Mouse (Mus musculus) kidney, adult 2 months (tissue): Measurements from ENCODE around the gene Itgb5.

Source experiments
- CTCF ChIP-seq: fragments of 200-500 bp; conservative IDR thresholded peaks from 2 replicates; pipeline ENCODE4 v1.5.1; 2011; ENCODE audit warnings: low read depth, mild to moderate bottlenecking, control low read depth, low read length, moderate library complexity, mixed read lengths; ENCODE audit not compliant: insufficient read depth, insufficient read length
- POLR2A ChIP-seq: fragments of 200-500 bp; IDR thresholded peaks from one replicate; pipeline ENCODE4 v1.6.1; 2011; ENCODE audit warnings: low read depth, low read length, control low read depth

DNA sequence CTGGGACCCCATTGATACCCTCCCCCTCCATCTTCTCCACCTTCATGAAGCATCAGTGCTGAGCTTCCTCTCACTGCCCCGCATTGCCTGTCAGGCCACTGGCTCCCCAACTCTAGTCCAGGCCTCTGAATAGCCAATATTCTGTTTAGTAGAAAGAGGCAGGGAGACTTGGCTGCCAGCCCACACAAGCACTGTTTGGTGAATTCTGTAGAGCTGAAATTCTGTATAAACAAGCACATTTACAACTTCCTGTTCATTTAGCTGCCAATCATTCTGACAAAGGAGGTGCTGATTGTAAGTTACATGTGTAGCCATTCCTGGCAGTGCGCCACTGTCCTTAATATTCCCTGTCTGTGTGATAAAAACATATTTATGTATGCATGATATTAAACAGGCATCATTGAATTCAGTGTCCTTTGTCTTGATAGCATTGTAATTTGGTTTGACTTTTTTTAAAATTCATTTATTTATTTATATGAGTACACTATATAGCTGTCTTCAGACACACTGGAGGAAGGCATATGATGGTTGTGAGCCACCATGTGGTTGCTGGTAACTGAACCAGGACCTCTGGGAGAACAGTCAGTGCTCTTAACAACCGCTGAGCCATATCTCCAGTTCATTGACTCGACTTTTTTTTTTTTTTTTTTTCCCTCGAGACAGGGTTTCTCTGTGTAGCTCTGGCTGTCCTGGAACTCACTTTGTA is 105.4 kb downstream of the Itgb5 start:
- no peak for TF ChIP-seq POLR2A
- no peak for TF ChIP-seq CTCF
